Mouse (Mus musculus) cerebellum, adult 2 months (tissue): ENCODE data around the gene Calm5.

Source experiments
- CTCF ChIP-seq: fragments of 200-500 bp; IDR thresholded peaks from 2 replicates; pipeline ENCODE4 v1.5.1; 2011; ENCODE audit warnings: low read depth, mild to moderate bottlenecking, control low read depth, low read length, moderate library complexity, borderline replicate concordance; ENCODE audit not compliant: insufficient read depth
- POLR2A ChIP-seq: fragments of 200-500 bp; IDR thresholded peaks from 2 replicates; pipeline ENCODE4 v1.6.1; 2011; ENCODE audit warnings: low read length, control low read depth, borderline replicate concordance; ENCODE audit not compliant: insufficient read depth

GRCm38 (mm10) chr13:3872832-3873231, 18.9 kb downstream of the Calm5 start:
- no peak for TF ChIP-seq CTCF
- TF ChIP-seq POLR2A = no peak
